Mouse (Mus musculus): ENCODE results near the gene Dpp6.

Dpp6 gene

GRCm38 (mm10) chr5:27677247-27677666 lies 860.3 kb downstream of the Dpp6 start:
- no peak for DNase-seq (ENCODE audit: low read depth)

GRCm38 (mm10) chr5:27679151-27679550 lies 862.1 kb downstream of the Dpp6 start:
- no peak for DNase-seq (ENCODE audit: low read depth)

- no peak for DNase-seq (ENCODE audit: low read depth)
Measured at GRCm38 (mm10) chr5:27680476-27680875, 863.5 kb downstream of the Dpp6 start.

- no peak for DNase-seq (ENCODE audit: low read depth)
Measured at GRCm38 (mm10) chr5:27685162-27685561, 868.2 kb downstream of the Dpp6 start.

- DNase-seq (ENCODE audit: low read depth): no peak
Measured at GRCm38 (mm10) chr5:27685923-27686322, 868.9 kb downstream of the Dpp6 start.

GRCm38 (mm10) chr5:27687311-27687710 lies 870.3 kb downstream of the Dpp6 start:
- DNase-seq (ENCODE audit: low read depth): no peak

GRCm38 (mm10) chr5:27702482-27702881 lies 885.5 kb downstream of the Dpp6 start:
- DNase-seq (ENCODE audit: low read depth): no peak

GRCm38 (mm10) chr5:27705020-27705419 lies 888.0 kb downstream of the Dpp6 start:
- no peak for DNase-seq (ENCODE audit: low read depth)

GRCm38 (mm10) chr5:27706551-27706950 lies 889.5 kb downstream of the Dpp6 start:
- DNase-seq (ENCODE audit: low read depth): no peak

- no peak for DNase-seq (ENCODE audit: low read depth)
Measured at GRCm38 (mm10) chr5:27707283-27707682, 890.3 kb downstream of the Dpp6 start.

- DNase-seq (ENCODE audit: low read depth): no peak
Measured at GRCm38 (mm10) chr5:27708209-27708608, 891.2 kb downstream of the Dpp6 start.

- DNase-seq (ENCODE audit: low read depth): no peak
Measured at GRCm38 (mm10) chr5:27711461-27712192, 894.6 kb downstream of the Dpp6 start.

GRCm38 (mm10) chr5:27714356-27714755 lies 897.4 kb downstream of the Dpp6 start:
- DNase-seq (ENCODE audit: low read depth): no peak

GRCm38 (mm10) chr5:27716026-27716425 lies 899.0 kb downstream of the Dpp6 start:
- no peak for DNase-seq (ENCODE audit: low read depth)

- no peak for DNase-seq (ENCODE audit: low read depth)
Measured at GRCm38 (mm10) chr5:27717301-27717700, 900.3 kb downstream of the Dpp6 start.

- DNase-seq (ENCODE audit: low read depth): no peak
Measured at GRCm38 (mm10) chr5:27719311-27719710, 902.3 kb downstream of the Dpp6 start.

GRCm38 (mm10) chr5:27724460-27724859 lies 907.5 kb downstream of the Dpp6 start:
- no peak for DNase-seq (ENCODE audit: low read depth)

- DNase-seq (ENCODE audit: low read depth): peak; percentile 2
Measured at GRCm38 (mm10) chr5:27730666-27731065, 913.7 kb downstream of the Dpp6 start.

- no peak for DNase-seq (ENCODE audit: low read depth)
Measured at GRCm38 (mm10) chr5:27731392-27731791, 914.4 kb downstream of the Dpp6 start.

GRCm38 (mm10) chr5:27732288-27732868 lies 915.4 kb downstream of the Dpp6 start:
- peak; percentile 5 for DNase-seq (ENCODE audit: low read depth)

GRCm38 (mm10) chr5:27737168-27737567 lies 920.2 kb downstream of the Dpp6 start:
- peak; percentile 24 for DNase-seq (ENCODE audit: low read depth)

GRCm38 (mm10) chr5:27739216-27739615 lies 922.2 kb downstream of the Dpp6 start:
- DNase-seq (ENCODE audit: low read depth): no peak

- no peak for DNase-seq (ENCODE audit: low read depth)
Measured at GRCm38 (mm10) chr5:27744944-27745343, 927.9 kb downstream of the Dpp6 start.

- DNase-seq (ENCODE audit: low read depth): no peak
Measured at GRCm38 (mm10) chr5:27765780-27766179, 948.8 kb downstream of the Dpp6 start.

Measured in fibroblast of lung, adult 2 months (primary cell).